Mouse (Mus musculus): ENCODE measurements around the gene Abcg4. TPM values are rescaled to one million over a fixed set of nuclear protein-coding genes. Genes with fewer than 3 reads are reported as not detected.
A peak's percentile ranks its signal among the peaks of the same experiment; 100 is the strongest.

Abcg4 gene
- polyA plus RNA-seq, 1 experiment from 2014 or later = 6.4 TPM

GRCm38 (mm10) chr9:44261388-44261787, 27.0 kb downstream of the Abcg4 start:
- Histone ChIP-seq H3K4me1 (peaks cover 14% of the 10 kb centered on the region), H3K4me3 (no peak overlapping the region), H3K9me3 (replicated peaks) (no peaks in the 10 kb centered on the region), H3K36me3 (no peaks in the 10 kb centered on the region), H3K27me3 (ENCODE audit: low read depth, poor library complexity, severe bottlenecking) (no peaks in the 10 kb centered on the region), H3K27ac (replicated peaks) (no peak overlapping the region)
- 89% methylated on average over 14 of the region's 14 CpGs for WGBS
- DNase-seq (ENCODE audit: low spot score) = no peak

- WGBS = 84% methylated on average over 10 of the region's 10 CpGs
- Histone ChIP-seq H3K27me3 (ENCODE audit: low read depth, poor library complexity, severe bottlenecking) (no peaks in the 10 kb centered on the region), H3K4me1 (peaks cover 25% of the 10 kb centered on the region), H3K4me3 (no peak overlapping the region), H3K27ac (replicated peaks) (no peak overlapping the region), H3K36me3 (no peaks in the 10 kb centered on the region), H3K9me3 (replicated peaks) (no peaks in the 10 kb centered on the region)
- DNase-seq (ENCODE audit: low spot score) = no peak
These were observed 29.4 kb downstream of the Abcg4 start for GRCm38 (mm10) chr9:44259014-44259413.

GRCm38 (mm10) chr9:44256213-44256612, 32.2 kb downstream of the Abcg4 start:
- Histone ChIP-seq H3K4me3 (no peak overlapping the region), H3K27me3 (ENCODE audit: low read depth, poor library complexity, severe bottlenecking) (0 out of 2 replicates have a peak, but pooled peaks cover 1% of the 10 kb centered on the region), H3K27ac (replicated peaks) (0 out of 2 replicates have a peak overlapping the region, but pooled peaks have one; percentile 82), H3K36me3 (no peaks in the 10 kb centered on the region), H3K9me3 (replicated peaks) (no peaks in the 10 kb centered on the region), H3K4me1 (peaks cover 41% of the 10 kb centered on the region)
- no peak for DNase-seq (ENCODE audit: low spot score)
- WGBS = 93% methylated on average over 8 of the region's 8 CpGs

- peaks cover 48% of the 10 kb centered on the region for H3K4me1 ChIP-seq
- H3K36me3 ChIP-seq = no peaks in the 10 kb centered on the region
- DNase-seq (ENCODE audit: low spot score) = no peak
- H3K27me3 ChIP-seq (ENCODE audit: low read depth, poor library complexity, severe bottlenecking) = peaks cover 12% of the 10 kb centered on the region
- peak overlapping the region; percentile 20 for H3K4me3 ChIP-seq
- H3K9me3 ChIP-seq (replicated peaks) = no peaks in the 10 kb centered on the region
- H3K27ac ChIP-seq (replicated peaks) = peak overlapping the region; percentile 82
- 56% methylated on average over 6 of the region's 6 CpGs for WGBS
These were observed 33.3 kb downstream of the Abcg4 start for GRCm38 (mm10) chr9:44255136-44255521.

- DNase-seq (ENCODE audit: low spot score) = peak; percentile 52
- H3K27ac ChIP-seq (replicated peaks) = peak overlapping the region; percentile 82
- WGBS = 12% methylated on average over 5 of the region's 5 CpGs
- H3K9me3 ChIP-seq (replicated peaks) = no peaks in the 10 kb centered on the region
- peak overlapping the region; percentile 20 for H3K4me3 ChIP-seq
- peaks cover 15% of the 10 kb centered on the region for H3K27me3 ChIP-seq (ENCODE audit: low read depth, poor library complexity, severe bottlenecking)
- H3K4me1 ChIP-seq = peaks cover 52% of the 10 kb centered on the region
- no peaks in the 10 kb centered on the region for H3K36me3 ChIP-seq
These were observed 33.8 kb downstream of the Abcg4 start for GRCm38 (mm10) chr9:44254508-44255135.

DNA sequence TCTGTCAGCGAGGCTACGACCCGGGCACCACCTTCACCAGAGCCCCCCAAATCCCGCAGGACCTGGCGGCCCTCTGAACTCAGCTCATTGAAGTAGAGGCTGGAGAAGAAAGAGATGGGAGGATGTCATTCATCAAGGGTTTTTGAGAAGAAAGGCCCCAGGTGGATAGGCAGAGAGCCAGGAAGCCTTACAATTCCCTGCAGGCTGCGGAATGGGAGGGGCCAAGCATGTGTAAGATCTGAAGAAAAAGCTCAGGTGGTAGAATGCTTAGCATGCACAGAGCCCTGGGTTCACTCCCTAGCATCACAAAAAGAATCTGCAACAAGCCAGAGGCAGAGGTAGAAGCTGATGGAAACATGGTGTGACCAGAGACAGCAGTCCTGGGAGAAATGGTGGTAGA, 35.0 kb downstream of the Abcg4 start:
- Histone ChIP-seq H3K4me3 (no peak overlapping the region), H3K27ac (replicated peaks) (peak overlapping the region; percentile 82), H3K27me3 (ENCODE audit: low read depth, poor library complexity, severe bottlenecking) (peaks cover 24% of the 10 kb centered on the region), H3K36me3 (no peaks in the 10 kb centered on the region), H3K4me1 (peaks cover 61% of the 10 kb centered on the region), H3K9me3 (replicated peaks) (no peaks in the 10 kb centered on the region)
- no peak for DNase-seq (ENCODE audit: low spot score)
- WGBS = 81% methylated on average over 6 of the region's 6 CpGs

DNA sequence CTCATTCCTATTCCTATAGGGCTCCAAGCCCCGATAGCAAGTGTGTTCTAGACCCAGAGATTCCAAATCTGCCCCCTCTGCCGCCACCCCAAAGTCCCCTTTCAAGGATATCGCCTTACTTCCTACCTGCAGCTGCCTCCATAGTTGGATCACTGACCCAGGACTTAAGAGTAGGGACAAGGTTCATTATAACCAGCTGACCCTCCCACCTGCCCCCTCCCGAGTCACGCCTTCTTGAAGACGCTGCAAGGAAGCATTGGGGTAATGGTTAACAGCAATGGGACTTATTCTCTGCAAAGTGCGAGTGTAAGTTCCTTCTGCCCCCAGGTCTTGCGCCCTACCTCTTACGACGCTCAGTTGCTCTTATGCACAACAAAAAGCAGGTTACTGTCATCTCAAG, 37.1 kb downstream of the Abcg4 start, which contains the start of gene Pdzd3:
Gene Pdzd3, minus strand, starts transcription at position 158 of the 400 bp plus-strand sequence.
- Histone ChIP-seq H3K4me1 (peaks cover 59% of the 10 kb centered on the region), H3K4me3 (no peak within 1 kb of the TSS), H3K36me3 (no peaks in the 10 kb centered on the region), H3K9me3 (replicated peaks) (no peaks in the 10 kb centered on the region), H3K27ac (replicated peaks) (no peak within 1 kb of the TSS), H3K27me3 (ENCODE audit: low read depth, poor library complexity, severe bottlenecking) (peaks cover 27% of the 10 kb centered on the region)
- 87% methylated on average over 10 of the region's 10 CpGs for WGBS
- DNase-seq (ENCODE audit: low spot score) = no peak

DNA sequence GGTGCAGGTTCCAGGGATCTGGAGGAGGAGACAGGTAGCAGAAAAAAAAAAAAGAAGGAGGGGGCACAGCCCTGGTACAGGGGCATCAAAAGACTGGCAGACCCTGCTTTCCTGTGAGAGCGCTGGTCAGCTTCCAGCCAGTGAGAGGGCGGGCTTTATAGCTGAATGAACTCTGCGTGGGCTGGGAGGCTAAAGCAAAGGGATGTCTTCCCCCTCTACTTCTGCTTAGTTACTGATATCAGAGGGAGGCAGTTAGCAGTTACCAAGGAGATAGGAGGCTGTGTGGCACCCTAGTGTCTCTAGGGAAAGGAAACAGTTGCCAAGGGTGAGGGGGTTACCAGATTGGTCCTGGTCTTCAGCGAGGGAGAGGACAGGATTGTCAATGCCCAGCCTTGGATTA, 38.0 kb downstream of the Abcg4 start:
- H3K9me3 ChIP-seq (replicated peaks) = no peaks in the 10 kb centered on the region
- peaks cover 50% of the 10 kb centered on the region for H3K4me1 ChIP-seq
- no peak overlapping the region for H3K4me3 ChIP-seq
- no peak for DNase-seq (ENCODE audit: low spot score)
- 61% methylated on average over 4 of the region's 4 CpGs for WGBS
- H3K27ac ChIP-seq (replicated peaks) = no peak overlapping the region
- no peaks in the 10 kb centered on the region for H3K36me3 ChIP-seq
- peaks cover 27% of the 10 kb centered on the region for H3K27me3 ChIP-seq (ENCODE audit: low read depth, poor library complexity, severe bottlenecking)

DNA sequence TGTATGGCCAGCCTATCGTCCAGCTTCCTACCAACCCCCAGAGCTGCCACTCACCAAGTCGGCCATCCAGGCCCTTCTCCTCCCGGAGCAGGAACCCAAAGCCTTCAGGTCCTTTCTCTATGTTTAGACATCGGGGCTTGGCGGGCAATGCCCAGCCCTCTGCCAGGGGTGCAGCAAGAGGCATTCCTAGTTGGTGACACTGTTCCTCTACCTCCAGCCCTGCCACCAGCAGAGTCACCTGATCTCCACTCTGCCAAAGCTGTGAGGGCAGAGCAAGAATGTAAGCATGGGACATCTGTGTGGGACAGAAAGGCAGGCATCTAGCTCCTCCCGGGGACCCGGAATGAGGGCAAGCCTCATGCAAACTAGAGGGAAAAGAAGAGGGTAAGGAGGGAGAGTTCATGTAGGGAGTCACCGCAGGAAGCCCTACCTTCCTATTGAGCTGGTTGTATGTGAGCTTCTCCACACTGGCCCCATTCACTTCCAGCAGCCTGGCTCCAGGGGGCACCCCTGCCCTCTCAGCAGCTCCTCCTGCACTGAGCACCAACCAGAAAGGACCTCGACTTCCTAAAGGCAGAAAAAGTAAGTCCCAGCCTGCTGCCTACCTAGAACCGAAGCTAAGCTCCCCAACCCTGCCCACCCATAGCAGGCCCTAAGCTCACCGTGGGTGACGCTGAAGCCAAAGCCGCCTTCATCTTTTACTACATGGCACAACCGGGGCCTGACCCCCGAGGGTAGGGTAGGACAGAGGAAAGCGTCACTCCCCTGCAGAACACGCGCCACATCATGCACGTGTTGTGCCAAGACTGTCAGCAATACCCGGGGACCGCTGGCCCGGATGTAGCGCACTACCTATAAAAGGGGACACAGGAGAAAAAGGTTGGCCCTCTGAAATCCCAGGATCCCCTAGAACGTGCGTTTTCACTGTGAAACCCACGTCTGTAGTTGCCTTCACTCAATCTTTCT, 39.0 kb downstream of the Abcg4 start:
- Histone ChIP-seq H3K4me3 (0 out of 2 replicates have a peak overlapping the region, but pooled peaks have one; percentile 12), H3K27ac (replicated peaks) (0 out of 2 replicates have a peak overlapping the region, but pooled peaks have one; percentile 19), H3K27me3 (ENCODE audit: low read depth, poor library complexity, severe bottlenecking) (peaks cover 27% of the 10 kb centered on the region), H3K9me3 (replicated peaks) (no peaks in the 10 kb centered on the region), H3K4me1 (peaks cover 41% of the 10 kb centered on the region), H3K36me3 (no peaks in the 10 kb centered on the region)
- 48% methylated on average over 26 of the region's 26 CpGs for WGBS
- DNase-seq (ENCODE audit: low spot score) = peak; percentile 55

GRCm38 (mm10) chr9:44247907-44248306, 40.5 kb downstream of the Abcg4 start:
- 85% methylated on average over 6 of the region's 6 CpGs for WGBS
- H3K4me1 ChIP-seq = peaks cover 25% of the 10 kb centered on the region

GRCm38 (mm10) chr9:44243621-44244020, 44.8 kb downstream of the Abcg4 start:
- H3K36me3 ChIP-seq = no peaks in the 10 kb centered on the region
- 73% methylated on average over 2 of the region's 2 CpGs for WGBS
- DNase-seq (ENCODE audit: low spot score) = no peak
- peaks cover 14% of the 10 kb centered on the region for H3K4me1 ChIP-seq
- no peaks in the 10 kb centered on the region for H3K9me3 ChIP-seq (replicated peaks)
- no peak overlapping the region for H3K27ac ChIP-seq (replicated peaks)
- no peak overlapping the region for H3K4me3 ChIP-seq
- peaks cover 3% of the 10 kb centered on the region; the same call in 1 of the 2 replicates for H3K27me3 ChIP-seq (ENCODE audit: low read depth, poor library complexity, severe bottlenecking)

More at GRCm38 (mm10) chr9:44247907-44248306, 40.5 kb downstream of the Abcg4 start:
- Histone ChIP-seq H3K9me3 (replicated peaks) (no peaks in the 10 kb centered on the region), H3K27me3 (ENCODE audit: low read depth, poor library complexity, severe bottlenecking) (peaks cover 27% of the 10 kb centered on the region), H3K36me3 (no peaks in the 10 kb centered on the region), H3K27ac (replicated peaks) (no peak overlapping the region), H3K4me3 (no peak overlapping the region)
- no peak for DNase-seq (ENCODE audit: low spot score)

DNA sequence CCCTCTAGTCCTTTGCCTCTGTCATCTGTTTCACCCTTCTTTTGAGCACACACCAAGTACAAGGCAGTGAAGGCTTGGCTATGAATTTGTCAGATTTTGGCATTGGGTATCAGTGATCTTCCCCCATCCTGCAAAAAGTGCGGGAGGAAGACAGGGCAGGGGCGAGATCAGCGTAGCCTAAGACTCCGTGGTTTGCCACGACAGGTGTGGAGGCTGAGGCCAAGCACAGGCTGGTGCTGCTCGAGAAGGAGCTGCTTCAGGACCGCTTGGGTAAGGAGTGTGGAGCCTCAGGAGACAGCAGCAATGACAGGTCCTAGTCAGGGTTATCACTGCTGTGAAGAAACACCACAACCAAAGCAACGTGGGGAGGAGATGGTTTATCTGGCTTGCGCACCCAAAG, 47.0 kb downstream of the Abcg4 start:
- no peaks in the 10 kb centered on the region for H3K36me3 ChIP-seq
- H3K4me1 ChIP-seq = peaks cover 14% of the 10 kb centered on the region
- no peak for DNase-seq (ENCODE audit: low spot score)
- H3K27me3 ChIP-seq (ENCODE audit: low read depth, poor library complexity, severe bottlenecking) = no peaks in the 10 kb centered on the region
- H3K27ac ChIP-seq (replicated peaks) = no peak overlapping the region
- H3K4me3 ChIP-seq = no peak overlapping the region
- H3K9me3 ChIP-seq (replicated peaks) = no peaks in the 10 kb centered on the region
- WGBS = 78% methylated on average over 9 of the region's 9 CpGs

DNA sequence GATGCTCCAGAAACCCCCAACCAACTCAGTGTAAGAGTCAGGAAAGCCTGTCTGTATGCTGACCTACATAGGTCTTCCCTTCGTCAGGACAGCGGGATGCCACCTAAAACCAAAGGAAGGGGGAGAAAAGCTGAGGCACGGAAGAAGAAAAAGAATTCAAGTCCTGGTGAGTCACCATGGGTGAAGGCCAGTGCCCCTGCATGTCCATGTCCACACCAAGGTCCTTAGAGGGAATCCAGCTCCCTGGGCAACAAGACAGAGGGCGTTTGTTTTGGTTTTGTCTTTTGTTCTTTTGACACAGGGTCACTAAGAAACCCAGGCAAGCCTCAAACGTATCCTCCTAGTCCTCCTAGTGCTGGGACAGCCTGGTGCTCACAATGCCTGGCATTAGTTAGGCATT, 47.5 kb downstream of the Abcg4 start:
- no peaks in the 10 kb centered on the region for H3K9me3 ChIP-seq (replicated peaks)
- no peaks in the 10 kb centered on the region for H3K36me3 ChIP-seq
- H3K4me1 ChIP-seq = peaks cover 14% of the 10 kb centered on the region
- no peak overlapping the region for H3K27ac ChIP-seq (replicated peaks)
- WGBS = 50% methylated on average over 5 of the region's 5 CpGs
- H3K4me3 ChIP-seq = no peak overlapping the region
- DNase-seq (ENCODE audit: low spot score) = no peak
- H3K27me3 ChIP-seq (ENCODE audit: low read depth, poor library complexity, severe bottlenecking) = no peaks in the 10 kb centered on the region

All from midbrain, embryonic 10.5 days (tissue).